Mouse (Mus musculus) olfactory bulb, adult 2 months (tissue): Measurements from ENCODE around the gene Rhpn2. TPM values are rescaled to one million over a fixed set of nuclear protein-coding genes. Genes with fewer than 3 reads are reported as not detected.

Source experiments
- H3K27ac ChIP-seq: fragments of 200-500 bp; 2 replicates; pipeline ENCODE4 v1.5.1; 2012; ENCODE audit warnings: low read depth, low read length; ENCODE audit not compliant: insufficient read depth
- H3K4me1 ChIP-seq: fragments of 200-500 bp; 2 replicates; pipeline ENCODE4 v1.6.1; 2012; ENCODE audit warnings: low read length; ENCODE audit not compliant: control insufficient read depth, insufficient read depth
- H3K4me3 ChIP-seq: fragments of 200-500 bp; 2 replicates; pipeline ENCODE4 v1.5.1; 2012; ENCODE audit warnings: mild to moderate bottlenecking, low read depth, low read length, moderate library complexity; ENCODE audit not compliant: insufficient read depth
- CTCF ChIP-seq: fragments of 200-500 bp; IDR thresholded peaks from 2 replicates; pipeline ENCODE4 v1.5.1; 2012; ENCODE audit warnings: low read depth, mild to moderate bottlenecking, low read length, moderate library complexity; ENCODE audit not compliant: insufficient read depth
- POLR2A ChIP-seq: fragments of 200-500 bp; IDR thresholded peaks from 2 replicates; pipeline ENCODE4 v1.6.1; 2012; ENCODE audit warnings: mild to moderate bottlenecking, low read depth, low read length, moderate library complexity; ENCODE audit not compliant: insufficient read depth
- WGBS: fragments of 180-500 bp; shearing (Covaris S2); methylation state at CpG from one replicate; pipeline ENCODE4 v1.1.7; 2018; 5-methylcytosine and 5-hydroxymethylcytosine counted together
- polyA plus RNA-seq: library from polyadenylated mRNA; stranded (reverse); fragments of >200 nt; gene quantifications from 2 replicates; pipeline ENCODE4 v1.2.4, GENCODE M21; 2012; ENCODE audit warnings: low replicate concordance; ENCODE audit not compliant: missing spikeins, insufficient read depth, insufficient read length

The Rhpn2 gene
- polyA plus RNA-seq, 1 experiment: not detected

DNA sequence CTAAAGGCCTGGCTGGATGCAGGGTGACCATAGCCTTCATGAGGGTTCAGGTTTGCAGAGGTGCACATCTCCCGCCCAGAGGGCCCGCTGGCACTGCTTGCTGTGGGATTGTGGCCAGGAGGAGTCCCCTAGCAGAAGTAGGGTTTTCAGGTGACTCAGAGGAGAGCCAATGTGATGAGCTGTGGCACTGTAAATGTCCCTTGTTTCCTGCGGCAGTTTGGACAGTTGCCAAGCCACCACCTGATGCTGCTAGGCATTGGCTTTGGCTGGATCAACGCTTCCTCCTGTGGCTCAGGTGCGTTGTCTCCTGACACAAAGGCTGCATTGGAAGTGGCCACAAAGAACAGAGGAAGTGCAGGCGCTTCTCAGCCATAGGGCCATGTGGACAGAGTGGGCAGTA, 7.3 kb downstream of the Rhpn2 start:
- 83% methylated on average over 6 of the region's 6 CpGs for WGBS
- TF ChIP-seq CTCF (no peak), POLR2A (no peak)
- no peak overlapping the region for H3K27ac ChIP-seq

DNA sequence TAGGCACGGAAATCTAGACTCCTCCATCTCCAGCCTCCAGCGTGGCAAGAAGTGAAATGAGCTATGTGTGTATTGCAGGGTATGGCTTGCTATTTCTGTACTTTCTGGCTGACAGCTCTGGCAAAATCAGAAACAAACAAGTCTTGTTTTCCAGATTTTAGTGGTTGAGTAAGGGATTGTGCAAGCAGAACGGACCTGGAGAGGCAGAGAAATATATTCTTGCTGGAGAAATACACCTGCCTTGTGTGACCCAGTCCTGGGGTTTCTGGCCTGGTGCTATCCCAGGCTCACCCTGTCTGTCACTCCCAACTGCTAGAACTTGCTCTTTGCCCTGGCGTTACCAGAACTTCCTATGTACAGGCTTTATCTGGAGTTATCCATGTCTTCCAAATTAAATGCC, 8.5 kb downstream of the Rhpn2 start:
- peaks cover 3% of the 10 kb centered on the region; the same call in 1 of the 2 replicates for H3K4me1 ChIP-seq
- no peak overlapping the region for H3K27ac ChIP-seq
- TF ChIP-seq POLR2A: no peak
- no peak for TF ChIP-seq CTCF
- H3K4me3 ChIP-seq: no peak overlapping the region
- 55% methylated on average over 4 of the region's 4 CpGs for WGBS

More for the DNA sequence above, 7.3 kb downstream of the Rhpn2 start:
- H3K4me1 ChIP-seq: peaks cover 3% of the 10 kb centered on the region; the same call in 1 of the 2 replicates
- no peak overlapping the region for H3K4me3 ChIP-seq

DNA sequence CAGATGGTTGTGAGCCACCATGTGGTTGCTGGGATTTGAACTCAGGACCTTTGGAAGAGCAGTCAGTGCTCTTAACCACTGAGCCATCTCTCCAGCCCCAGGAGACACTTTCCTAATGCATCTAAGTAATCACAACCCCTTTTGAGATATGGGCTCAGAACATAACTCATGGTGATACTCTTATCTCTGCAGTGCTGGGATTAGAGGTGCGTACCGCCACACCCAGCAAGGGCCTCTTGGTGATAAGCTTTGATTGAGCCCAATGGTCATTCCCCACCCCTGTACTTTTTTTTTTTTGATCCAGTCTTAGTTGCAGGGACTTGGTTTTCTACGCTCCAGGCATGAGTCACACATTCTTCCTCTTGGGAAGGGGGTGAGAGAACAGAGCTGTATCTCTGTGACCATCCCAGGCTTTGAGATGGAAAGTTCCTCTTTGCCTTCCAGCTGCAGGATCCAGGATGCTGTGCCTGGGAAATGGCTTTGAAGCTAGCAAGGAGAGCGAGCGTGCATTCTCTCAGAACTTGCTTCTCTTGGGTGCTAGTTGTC, 10.9 kb downstream of the Rhpn2 start:
- TF ChIP-seq POLR2A (no peak), CTCF (no peak)
- H3K27ac ChIP-seq: no peak overlapping the region
- peaks cover 3% of the 10 kb centered on the region; the same call in 1 of the 2 replicates for H3K4me1 ChIP-seq
- H3K4me3 ChIP-seq: no peak overlapping the region
- WGBS: 86% methylated on average over 5 of the region's 5 CpGs

DNA sequence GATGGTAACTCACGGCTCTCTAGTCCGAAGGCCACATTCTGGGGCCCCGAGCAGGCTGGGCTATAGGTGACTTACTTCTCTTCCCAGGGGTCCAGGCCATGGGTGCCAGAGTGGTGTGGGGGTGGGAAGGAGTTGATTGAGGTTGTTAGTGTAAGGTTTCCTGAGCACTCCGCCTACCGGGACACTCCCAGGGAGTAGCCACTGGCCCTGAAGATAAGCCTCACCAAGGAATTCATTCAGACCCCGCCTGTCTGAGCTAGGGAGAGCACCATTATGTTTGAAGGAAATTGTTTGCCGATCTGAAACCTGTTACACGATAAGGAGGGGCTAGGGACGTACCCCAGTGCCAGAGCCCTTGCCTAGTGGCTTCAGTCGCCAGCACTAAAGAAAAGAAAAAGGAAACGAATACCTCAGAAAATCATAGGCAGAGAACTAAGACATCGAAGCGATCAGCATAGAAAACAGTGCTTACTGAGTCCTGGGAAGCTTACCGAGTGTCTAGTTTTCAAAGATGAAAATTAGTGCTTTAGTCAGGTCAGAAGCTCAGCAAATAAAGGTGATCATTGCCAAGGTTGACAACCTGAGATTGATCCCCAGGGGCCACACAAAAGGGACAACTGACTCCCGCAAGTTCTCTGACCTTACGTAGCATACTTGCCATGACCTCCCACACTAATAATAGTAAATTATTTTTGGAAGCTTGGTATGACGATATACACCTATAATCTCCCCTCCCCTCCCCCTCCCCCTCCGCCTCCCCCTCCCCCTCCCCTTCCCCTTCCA, 14.1 kb downstream of the Rhpn2 start:
- Histone ChIP-seq H3K4me3 (no peak overlapping the region), H3K4me1 (no peaks in the 10 kb centered on the region), H3K27ac (no peak overlapping the region)
- 75% methylated on average over 18 of the region's 18 CpGs for WGBS
- TF ChIP-seq POLR2A: no peak
- TF ChIP-seq CTCF: no peak

DNA sequence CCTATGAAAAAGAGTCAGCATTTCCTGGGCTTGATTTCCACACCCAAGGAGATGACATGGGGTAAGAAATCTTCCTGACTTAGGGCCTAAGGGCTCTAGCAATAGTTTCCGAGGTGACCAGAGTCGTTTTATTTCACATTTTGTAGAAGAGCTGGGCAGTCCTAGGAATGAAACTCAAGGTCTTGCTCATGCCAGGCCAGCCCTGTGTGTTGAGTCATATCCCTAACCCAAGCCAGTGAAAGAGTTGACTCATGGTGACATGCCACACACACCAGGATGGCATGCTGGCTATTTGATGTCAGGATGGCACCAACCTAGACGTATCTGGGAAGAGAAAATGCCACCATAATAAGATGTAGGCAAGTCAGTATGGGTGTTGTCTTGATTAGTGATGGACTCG, 15.1 kb downstream of the Rhpn2 start:
- WGBS: 88% methylated on average over 4 of the region's 4 CpGs
- TF ChIP-seq CTCF (no peak), POLR2A (no peak)
- H3K4me1 ChIP-seq: no peaks in the 10 kb centered on the region

DNA sequence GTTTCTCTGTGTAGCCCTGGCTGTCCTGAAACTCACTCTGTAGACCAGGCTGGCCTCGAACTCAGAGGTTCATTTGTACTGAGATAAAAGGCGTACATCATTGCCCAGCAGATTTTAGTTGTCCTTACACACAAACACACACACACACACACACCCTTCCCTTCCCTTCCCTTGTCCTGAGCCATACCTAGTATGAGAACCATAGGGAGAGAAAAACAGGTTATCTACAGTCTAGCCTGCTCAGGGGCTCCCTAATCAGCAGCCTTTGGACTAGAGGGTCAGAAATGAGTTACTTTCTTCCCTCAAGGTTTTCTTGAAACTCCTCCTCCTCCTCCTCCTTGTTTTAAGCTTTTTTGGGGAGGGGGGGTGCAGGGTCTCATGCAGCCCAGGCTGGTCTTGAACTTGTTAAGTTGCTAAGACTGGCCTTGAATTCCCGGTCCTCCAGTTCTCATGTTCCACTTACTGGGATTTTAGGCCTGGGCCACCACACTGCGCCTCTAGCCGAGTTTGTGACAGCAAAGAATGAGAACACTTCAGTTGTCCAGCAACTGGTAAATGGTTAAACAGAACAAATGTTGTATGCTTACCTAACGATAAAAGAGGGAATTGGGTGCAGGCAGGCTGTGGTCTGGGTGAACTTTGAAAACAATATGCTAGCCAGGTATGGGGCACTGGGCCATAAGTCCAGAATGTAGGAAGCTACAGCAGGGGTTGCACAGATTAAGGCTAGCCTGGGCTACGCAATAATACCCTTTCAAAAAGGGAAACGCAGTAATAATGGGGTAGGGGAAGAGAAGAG, 16.1 kb downstream of the Rhpn2 start:
- Histone ChIP-seq H3K4me3 (no peak overlapping the region), H3K27ac (no peak overlapping the region), H3K4me1 (no peaks in the 10 kb centered on the region)
- no peak for TF ChIP-seq CTCF
- no peak for TF ChIP-seq POLR2A
- 93% methylated on average over 8 of the region's 8 CpGs for WGBS

More for the DNA sequence above, 15.1 kb downstream of the Rhpn2 start:
- Histone ChIP-seq H3K4me3 (no peak overlapping the region), H3K27ac (no peak overlapping the region)

DNA sequence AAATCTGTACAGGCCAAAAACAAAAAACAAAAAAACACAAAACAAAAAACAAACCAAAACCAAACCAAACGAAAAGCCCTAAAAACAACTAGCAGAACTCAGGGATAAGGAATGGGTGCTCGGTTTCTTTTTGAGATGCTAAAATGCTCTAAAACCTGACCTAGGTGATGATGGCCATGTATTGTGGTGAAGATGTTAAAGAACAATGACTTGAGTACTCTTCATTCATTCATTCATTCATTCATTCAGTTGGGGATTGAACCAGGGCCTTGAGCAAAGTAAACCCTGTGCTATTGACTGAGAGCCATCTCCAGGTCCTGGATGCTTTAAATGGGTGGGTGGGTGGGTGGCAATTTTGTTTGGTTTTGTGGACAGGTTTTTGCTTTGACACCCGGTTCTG, 17.2 kb downstream of the Rhpn2 start:
- WGBS: 96% methylated on average over 3 of the region's 3 CpGs
- TF ChIP-seq POLR2A: no peak
- TF ChIP-seq CTCF: no peak

DNA sequence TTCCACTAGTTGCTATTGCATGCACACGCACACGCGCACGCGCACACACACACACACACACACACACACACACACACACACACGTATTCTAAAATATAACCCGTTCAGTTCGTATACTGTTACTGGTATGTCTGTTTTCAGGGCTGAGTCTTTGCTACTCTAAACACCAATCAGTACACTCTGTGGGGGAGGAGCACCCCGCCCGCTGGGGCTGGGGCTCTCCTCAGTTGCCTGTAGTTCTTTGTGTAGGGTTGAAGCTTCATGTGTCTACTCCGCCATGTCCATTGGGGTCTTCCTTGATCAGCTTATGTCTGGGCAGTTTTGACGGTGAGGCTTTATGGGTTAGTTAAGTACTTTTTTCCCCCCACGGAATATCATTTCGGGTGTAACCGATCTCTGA, 19.3 kb downstream of the Rhpn2 start:
- Histone ChIP-seq H3K4me3 (no peak overlapping the region), H3K4me1 (no peaks in the 10 kb centered on the region), H3K27ac (no peak overlapping the region)
- TF ChIP-seq POLR2A (no peak), CTCF (no peak)
- 95% methylated on average over 15 of the region's 15 CpGs for WGBS

More for the DNA sequence above, 17.2 kb downstream of the Rhpn2 start:
- no peak overlapping the region for H3K27ac ChIP-seq
- H3K4me1 ChIP-seq: no peaks in the 10 kb centered on the region
- H3K4me3 ChIP-seq: no peak overlapping the region

DNA sequence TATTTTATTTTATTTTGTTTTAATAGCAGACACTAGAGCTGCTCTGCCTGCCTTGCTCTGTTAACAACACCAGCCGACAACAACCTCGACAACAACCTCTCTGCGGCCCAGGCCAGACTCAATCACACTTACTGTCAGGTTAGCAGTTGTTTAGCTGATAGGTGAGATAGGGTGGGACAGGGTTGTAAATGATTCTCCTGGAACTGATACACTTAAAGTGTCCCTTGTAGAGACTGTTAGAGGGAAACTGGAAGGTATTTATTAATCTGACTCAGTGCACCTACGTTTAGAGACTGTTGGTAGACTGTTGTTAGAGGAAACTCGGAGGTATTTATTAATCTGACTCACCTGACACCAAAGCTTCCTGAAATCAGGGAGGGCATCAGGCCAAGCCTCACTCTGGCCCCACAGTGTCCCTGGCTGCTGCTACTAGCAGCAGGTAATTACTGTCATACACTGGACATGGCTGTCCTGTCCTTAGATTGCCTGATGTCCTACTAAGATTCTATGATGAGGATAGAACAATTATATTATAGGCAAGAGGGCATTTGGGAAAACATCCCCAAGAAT, 21.4 kb downstream of the Rhpn2 start:
- TF ChIP-seq POLR2A: no peak
- no peak for TF ChIP-seq CTCF
- H3K27ac ChIP-seq: no peak overlapping the region
- no peak overlapping the region for H3K4me3 ChIP-seq
- 87% methylated on average over 5 of the region's 5 CpGs for WGBS
- no peaks in the 10 kb centered on the region for H3K4me1 ChIP-seq
